Mouse (Mus musculus) bone marrow, adult 2 months (tissue): ENCODE results near the gene Ubiad1.

Experiments used
- CTCF ChIP-seq: fragments of 200-500 bp; IDR thresholded peaks from 2 replicates; pipeline ENCODE4 v1.5.1; 2011; ENCODE audit warnings: low read length, control low read depth; ENCODE audit not compliant: control insufficient read depth, insufficient read depth
- POLR2A ChIP-seq: fragments of 200-500 bp; IDR thresholded peaks from 2 replicates; pipeline ENCODE4 v1.6.1; 2011; ENCODE audit warnings: low read depth, mild to moderate bottlenecking, control low read depth, low read length, borderline replicate concordance; ENCODE audit not compliant: control insufficient read depth

GRCm38 (mm10) chr4:148417074-148417526 is 27.5 kb downstream of the Ubiad1 start:
- TF ChIP-seq POLR2A (no peak), CTCF (no peak)
